Mouse (Mus musculus): Measurements from ENCODE around the gene Ggt6. TPM values are rescaled to one million over a fixed set of nuclear protein-coding genes. Genes with fewer than 3 reads are reported as not detected.

Gene Ggt6
- total and polyA plus RNA-seq, 3 experiments, result 0.13 to 0.19 TPM; not detected in 1

- Histone ChIP-seq H3K9me3 (replicated peaks; ENCODE audit: low read length) (no peaks in the 10 kb centered on the region), H3K79me2 (replicated peaks; ENCODE audit: control insufficient read depth, extremely low read depth, insufficient read depth, poor library complexity, severe bottlenecking) (no peaks in the 10 kb centered on the region), H3K4me1 (ENCODE audit: control insufficient read depth in 1 of 2, insufficient read depth in 2 of 2) (peaks cover 0 to 13% of the 10 kb centered on the region in 2 experiments; a peak in 2 of 4 replicates), H3K4me3 (replicated peaks in 1 of 3; ENCODE audit: low read depth in 2 of 3, low read length in 2 of 3, poor library complexity in 1 of 3) (no peak overlapping the region), H3K27me3 (replicated peaks) (peaks cover 40% of the 10 kb centered on the region), H3K4me2 (ENCODE audit: insufficient read depth, low read depth, poor library complexity, severe bottlenecking) (no peak overlapping the region), H3K36me3 (replicated peaks in 1 of 2; ENCODE audit: control insufficient read depth in 1 of 2, insufficient read depth in 1 of 2, low read length in 1 of 2) (no peaks in the 10 kb centered on the region), H3K9ac (ENCODE audit: insufficient read depth, low read depth) (no peak overlapping the region), H3K27ac (ENCODE audit: insufficient read depth, low read depth) (no peak overlapping the region)
- TF ChIP-seq JUN (IDR thresholded peaks at IDR 0.05; ENCODE audit: insufficient read depth, low read depth, low read length) (no peak), RCOR1 (conservative IDR thresholded peaks at IDR 0.05; ENCODE audit: low read depth, low read length) (no peak), GABPA (IDR thresholded peaks at IDR 0.05; ENCODE audit: insufficient replicate concordance, low read depth, low read length) (no peak), USF2 (conservative IDR thresholded peaks at IDR 0.05; ENCODE audit: low read depth, low read length) (no peak), ETS1 (conservative IDR thresholded peaks at IDR 0.05; ENCODE audit: low read depth, low read length) (no peak), TCF12 (IDR thresholded peaks at IDR 0.05; ENCODE audit: low read depth, low read length) (no peak), EP300 (IDR thresholded peaks at IDR 0.05; ENCODE audit: low read length) (no peak), SMC3 (IDR thresholded peaks at IDR 0.05; ENCODE audit: low read depth, low read length) (no peak), MXI1 (IDR thresholded peaks at IDR 0.05; ENCODE audit: low read depth, low read length) (no peak), CHD1 (IDR thresholded peaks at IDR 0.05; ENCODE audit: low read depth, low read length) (no peak), NELFE (IDR thresholded peaks at IDR 0.05; ENCODE audit: low read depth, low read length) (no peak), MYC (IDR thresholded peaks at IDR 0.05; ENCODE audit: low read depth, low read length) (no peak), MEF2A (IDR thresholded peaks at IDR 0.05; ENCODE audit: borderline replicate concordance, low read depth, low read length) (no peak), UBTF (IDR thresholded peaks at IDR 0.05; ENCODE audit: low read depth, low read length) (no peak), ZMIZ1 (IDR thresholded peaks at IDR 0.05; ENCODE audit: low read depth, low read length) (no peak), MAZ (IDR thresholded peaks at IDR 0.05; ENCODE audit: low read depth, low read length) (no peak), BHLHE40 (IDR thresholded peaks at IDR 0.05; ENCODE audit: low read depth, low read length) (no peak), ELF1 (IDR thresholded peaks at IDR 0.05; ENCODE audit: low read depth, low read length) (no peak)
- in situ Hi-C loops (cut with MboI; ENCODE audit: low pct_ligation_motif_present, low pct_unique_long_range_greater_than_20kb, low sequenced_read_pairs), result no loop called here
- DNase-seq (ENCODE audit: extremely low read depth), result no peak
- dilution Hi-C loops (cut with MboI; ENCODE audit: extremely low pct_ligation_motif_present, extremely low pct_unique_long_range_greater_than_20kb, low sequenced_read_pairs), result no loop called here
These were observed 17.9 kb upstream of the Ggt6 start for GRCm38 (mm10) chr11:72417376-72417775.

GRCm38 (mm10) chr11:72418227-72418626, 17.1 kb upstream of the Ggt6 start:
- dilution Hi-C loops (cut with MboI; ENCODE audit: extremely low pct_ligation_motif_present, extremely low pct_unique_long_range_greater_than_20kb, low sequenced_read_pairs), result no loop called here
- TF ChIP-seq KAT2A (IDR thresholded peaks at IDR 0.05; ENCODE audit: insufficient replicate concordance, low read length), result no peak
- no peak for TF ChIP-seq NRF1 (IDR thresholded peaks at IDR 0.05; ENCODE audit: low read depth, low read length)
- no peak for TF ChIP-seq TBP (conservative IDR thresholded peaks at IDR 0.05; ENCODE audit: low read depth, low read length)
- no peak for TF ChIP-seq JUN (IDR thresholded peaks at IDR 0.05; ENCODE audit: insufficient read depth, low read depth, low read length)
- no peak for TF ChIP-seq E2F4 (IDR thresholded peaks at IDR 0.05; ENCODE audit: insufficient replicate concordance, low read depth, low read length)
- TF ChIP-seq CHD2 (IDR thresholded peaks at IDR 0.05; ENCODE audit: low read length), result no peak
- TF ChIP-seq SMC3 (IDR thresholded peaks at IDR 0.05; ENCODE audit: low read depth, low read length), result no peak
- no peak for TF ChIP-seq HCFC1 (IDR thresholded peaks at IDR 0.05; ENCODE audit: low read depth, low read length)
- no peak for TF ChIP-seq NELFE (IDR thresholded peaks at IDR 0.05; ENCODE audit: low read depth, low read length)
- no peak for TF ChIP-seq JUND (conservative IDR thresholded peaks at IDR 0.05; ENCODE audit: low read depth, low read length)
- TF ChIP-seq MYC (IDR thresholded peaks at IDR 0.05; ENCODE audit: low read depth, low read length), result no peak
- in situ Hi-C loops (cut with MboI; ENCODE audit: low pct_ligation_motif_present, low pct_unique_long_range_greater_than_20kb, low sequenced_read_pairs), result no loop called here

More at GRCm38 (mm10) chr11:72418227-72418626, 17.1 kb upstream of the Ggt6 start:
- H3K36me3 ChIP-seq (replicated peaks in 1 of 2; ENCODE audit: control insufficient read depth in 1 of 2, insufficient read depth in 1 of 2, low read length in 1 of 2), result no peaks in the 10 kb centered on the region
- H3K27ac ChIP-seq (ENCODE audit: insufficient read depth, low read depth), result no peak overlapping the region
- H3K79me2 ChIP-seq (replicated peaks; ENCODE audit: control insufficient read depth, extremely low read depth, insufficient read depth, poor library complexity, severe bottlenecking), result no peaks in the 10 kb centered on the region
- peaks cover 0 to 13% of the 10 kb centered on the region in 2 experiments; a peak in 2 of 4 replicates for H3K4me1 ChIP-seq (ENCODE audit: control insufficient read depth in 1 of 2, insufficient read depth in 2 of 2)
- no peaks in the 10 kb centered on the region for H3K9me3 ChIP-seq (replicated peaks; ENCODE audit: low read length)
- no peak overlapping the region for H3K9ac ChIP-seq (ENCODE audit: insufficient read depth, low read depth)
- DNase-seq (ENCODE audit: extremely low read depth), result no peak
- H3K4me3 ChIP-seq (replicated peaks in 1 of 3; ENCODE audit: low read depth in 2 of 3, low read length in 2 of 3, poor library complexity in 1 of 3), result no peak overlapping the region
- no peak overlapping the region for H3K4me2 ChIP-seq (ENCODE audit: insufficient read depth, low read depth, poor library complexity, severe bottlenecking)
- H3K27me3 ChIP-seq (replicated peaks), result peaks cover 32% of the 10 kb centered on the region
